Comparison of ENCODE assay signal across 8 mouse cellular contexts in genomic region chr10:84441434-84441785, GRCm38 (mm10). TPM values are rescaled to one million over a fixed set of nuclear protein-coding genes. Genes with fewer than 3 reads are reported as not detected.
DNase-seq lines count a peak whose midpoint lies in the region; ATAC-seq and TF ChIP-seq lines count a peak whose summit lies in the region.

No protein-coding gene starts in this region.

- no peaks in the 10 kb centered on the region for H3K36me3 ChIP-seq in forebrain, embryonic 13.5 days (ENCODE audit: poor library complexity, severe bottlenecking)
- no peaks in the 10 kb centered on the region for H3K36me3 ChIP-seq in liver, embryonic 11.5 days (ENCODE audit: control insufficient read depth, insufficient read depth, low read length)

- ATAC-seq in cerebellum, adult (ENCODE audit: insufficient number of reproducible peaks, low FRiP score, low TSS enrichment), result no peak
- ATAC-seq in forebrain, embryonic 13.5 days, result no peak
- ATAC-seq in liver, embryonic 11.5 days (replicated peaks; ENCODE audit: low FRiP score), result no peak
- no peak for ATAC-seq in activated CD4-positive, CD25-positive, alpha-beta regulatory T cell, adult 4 months

- peaks cover 15% of the 10 kb centered on the region for H3K4me1 ChIP-seq in cerebellum, adult 2 months (ENCODE audit: control insufficient read depth, insufficient read depth, low read length)
- peaks cover 55% of the 10 kb centered on the region for H3K4me1 ChIP-seq in forebrain, embryonic 13.5 days
- H3K4me1 ChIP-seq in liver, embryonic 11.5 days (replicated peaks; ENCODE audit: control insufficient read depth, insufficient read depth, low read length), result peaks cover 10% of the 10 kb centered on the region

- peak in 1 of 2 experiments; percentile 57 for DNase-seq in cerebellum, adult 2 months
- DNase-seq in 3T3-L1 (ENCODE audit: low read depth, low spot score) (peak; percentile 64), adipocyte (ENCODE audit: low spot score) (no peak)
- no peak for DNase-seq in liver, embryonic 11.5 days (ENCODE audit: low spot score)
- no peak for DNase-seq in thymus, postnatal 25 days

- peak overlapping the region; percentile 86 for H3K4me2 ChIP-seq in forebrain, embryonic 13.5 days
- H3K4me2 ChIP-seq in liver, embryonic 11.5 days, result peak overlapping the region; percentile 86

- peak overlapping the region; percentile 85 for H3K27ac ChIP-seq in cerebellum, adult 2 months (ENCODE audit: insufficient read depth, low read length)
- H3K27ac ChIP-seq in forebrain, embryonic 13.5 days, result peak overlapping the region; percentile 95
- H3K27ac ChIP-seq in liver, embryonic 11.5 days (ENCODE audit: low read depth, low read length), result peak overlapping the region; percentile 79

- TF ChIP-seq POLR2A in cerebellum, adult 2 months (IDR thresholded peaks at IDR 0.05; ENCODE audit: borderline replicate concordance, insufficient read depth, low read length), result no peak

- WGBS in cerebellum, adult 2 months, result 2% methylated on average over 7 of the region's 7 CpGs
- 2% methylated on average over 7 of the region's 7 CpGs for WGBS in forebrain, embryonic 13.5 days
- 4% methylated on average over 7 of the region's 7 CpGs for WGBS in liver, embryonic 11.5 days

- H3K4me3 ChIP-seq in cerebellum, adult 2 months (replicated peaks; ENCODE audit: insufficient read depth, low read depth, low read length), result peak overlapping the region; percentile 58
- peak overlapping the region; percentile 80 for H3K4me3 ChIP-seq in forebrain, embryonic 13.5 days
- peak overlapping the region; percentile 65 for H3K4me3 ChIP-seq in liver, embryonic 11.5 days (ENCODE audit: low read depth, low read length)

- H3K9ac ChIP-seq in forebrain, embryonic 13.5 days, result peak overlapping the region; percentile 98
- peak overlapping the region; percentile 84 for H3K9ac ChIP-seq in liver, embryonic 11.5 days (ENCODE audit: low read depth, low read length)

- no peak for TF ChIP-seq CTCF in cerebellum, adult 2 months (IDR thresholded peaks at IDR 0.05; ENCODE audit: borderline replicate concordance, insufficient read depth, low read depth, low read length)

- H3K27me3 ChIP-seq in cerebellum, adult 2 months (ENCODE audit: control insufficient read depth, insufficient read depth, low read length), result no peaks in the 10 kb centered on the region
- no peaks in the 10 kb centered on the region for H3K27me3 ChIP-seq in forebrain, embryonic 13.5 days
- H3K27me3 ChIP-seq in liver, embryonic 11.5 days (replicated peaks; ENCODE audit: control insufficient read depth, insufficient read depth, low read length), result peaks cover 40% of the 10 kb centered on the region

- H3K9me3 ChIP-seq in forebrain, embryonic 13.5 days (replicated peaks), result no peaks in the 10 kb centered on the region
- no peaks in the 10 kb centered on the region for H3K9me3 ChIP-seq in liver, embryonic 11.5 days (ENCODE audit: control insufficient read depth, low read length)

RNA-seq across cellular contexts. Expression of gene Nuak1, which starts 1.0 kb away (rescaled TPM):
- 39.8 and 41.5 TPM in 2 replicates for polyA plus RNA-seq in cerebellum, adult 2 months (2012; rRNA removed)
- polyA plus RNA-seq in forebrain, embryonic 13.5 days (2015; fragmentation: Nextera tagmentation; extraction: Ambion mirVana), result 5.3 and 7.4 TPM in 2 replicates
- polyA plus RNA-seq in liver, embryonic 11.5 days (2014; fragmentation: Nextera tagmentation; extraction: Ambion mirVana), result 0.47 and 0.70 TPM in 2 replicates
- polyA plus RNA-seq in activated CD4-positive, CD25-positive, alpha-beta regulatory T cell, adult 4 months (2017; shearing (Covaris generic)), result not detected
